Mouse (Mus musculus) heart, embryonic 10.5 days (tissue): ENCODE data around the gene Igfbp1. TPM values are rescaled to one million over a fixed set of nuclear protein-coding genes. Genes with fewer than 3 reads are reported as not detected.

ENCODE experiments used
- DNase-seq: peaks from one replicate; pipeline ENCODE4 v3.0.0-alpha.2; 2017; ENCODE audit warnings: low spot score
- H3K27ac ChIP-seq: fragments of 300-500 bp; sonication (generic); 2 replicates; pipeline ENCODE4 v1.5.1; 2016; ENCODE audit warnings: mild to moderate bottlenecking
- H3K27me3 ChIP-seq: fragments of 300-500 bp; sonication (generic); 2 replicates; pipeline ENCODE4 v1.6.1; 2016; ENCODE audit warnings: mild to moderate bottlenecking; ENCODE audit not compliant: poor library complexity, insufficient read depth, severe bottlenecking
- H3K36me3 ChIP-seq: fragments of 300-500 bp; sonication (generic); 2 replicates; pipeline ENCODE4 v1.6.1; 2016; ENCODE audit warnings: mild to moderate bottlenecking, moderate library complexity
- H3K4me1 ChIP-seq: fragments of 300-500 bp; sonication (generic); 2 replicates; pipeline ENCODE4 v1.6.1; 2016; ENCODE audit warnings: mild to moderate bottlenecking
- H3K4me3 ChIP-seq: fragments of 300-500 bp; sonication (generic); 2 replicates; pipeline ENCODE4 v1.5.1; 2016; ENCODE audit warnings: mild to moderate bottlenecking, moderate library complexity
- H3K9me3 ChIP-seq: fragments of 300-500 bp; sonication (generic); 2 replicates; pipeline ENCODE4 v1.6.1; 2016; ENCODE audit warnings: mild to moderate bottlenecking, moderate library complexity
- WGBS: fragments of 180-500 bp; shearing (Covaris S2); methylation state at CpG from one replicate; pipeline ENCODE4 v1.1.7; 2016; 5-methylcytosine and 5-hydroxymethylcytosine counted together
- polyA plus RNA-seq: library from polyadenylated mRNA; unstranded; fragments of >200 nt; fragmentation: Nextera tagmentation; extraction: Ambion mirVana; gene quantifications from 2 replicates; pipeline ENCODE4 v1.2.1, GENCODE M21; 2016

The Igfbp1 gene
- polyA plus RNA-seq, 1 experiment from 2014 or later: 4.3 TPM

- Histone ChIP-seq H3K27me3 (peaks cover 8% of the 10 kb centered on the region; the same call in 1 of the 2 replicates), H3K4me1 (no peaks in the 10 kb centered on the region), H3K4me3 (no peak overlapping the region), H3K36me3 (no peaks in the 10 kb centered on the region), H3K27ac (0 out of 2 replicates have a peak overlapping the region, but pooled peaks have one; percentile 25), H3K9me3 (no peaks in the 10 kb centered on the region)
- WGBS: 71% methylated on average over 10 of the region's 10 CpGs
- no peak for DNase-seq
Observed at GRCm38 (mm10) chr11:7198481-7199256, 1.1 kb downstream of the Igfbp1 start.

GRCm38 (mm10) chr11:7199736-7200392 lies 2.3 kb downstream of the Igfbp1 start:
- Histone ChIP-seq H3K27me3 (peaks cover 8% of the 10 kb centered on the region; the same call in 1 of the 2 replicates), H3K4me3 (no peak overlapping the region), H3K4me1 (no peaks in the 10 kb centered on the region), H3K9me3 (no peaks in the 10 kb centered on the region), H3K36me3 (no peaks in the 10 kb centered on the region), H3K27ac (no peak overlapping the region)
- DNase-seq: no peak
- 48% methylated on average over 14 of the region's 14 CpGs for WGBS

GRCm38 (mm10) chr11:7200393-7200783 lies 2.8 kb downstream of the Igfbp1 start:
- Histone ChIP-seq H3K36me3 (no peaks in the 10 kb centered on the region), H3K27me3 (peaks cover 8% of the 10 kb centered on the region; the same call in 1 of the 2 replicates), H3K4me1 (no peaks in the 10 kb centered on the region), H3K4me3 (no peak overlapping the region), H3K27ac (no peak overlapping the region), H3K9me3 (no peaks in the 10 kb centered on the region)
- 73% methylated on average over 9 of the region's 9 CpGs for WGBS
- DNase-seq: no peak

GRCm38 (mm10) chr11:7202206-7202605 lies 4.6 kb downstream of the Igfbp1 start:
- no peak for DNase-seq
- no peak overlapping the region for H3K4me3 ChIP-seq
- H3K4me1 ChIP-seq: no peaks in the 10 kb centered on the region
- H3K27me3 ChIP-seq: peaks cover 8% of the 10 kb centered on the region; the same call in 1 of the 2 replicates
- WGBS: 76% methylated on average over 7 of the region's 7 CpGs
- H3K9me3 ChIP-seq: no peaks in the 10 kb centered on the region
- no peak overlapping the region for H3K27ac ChIP-seq
- H3K36me3 ChIP-seq: no peaks in the 10 kb centered on the region

DNA sequence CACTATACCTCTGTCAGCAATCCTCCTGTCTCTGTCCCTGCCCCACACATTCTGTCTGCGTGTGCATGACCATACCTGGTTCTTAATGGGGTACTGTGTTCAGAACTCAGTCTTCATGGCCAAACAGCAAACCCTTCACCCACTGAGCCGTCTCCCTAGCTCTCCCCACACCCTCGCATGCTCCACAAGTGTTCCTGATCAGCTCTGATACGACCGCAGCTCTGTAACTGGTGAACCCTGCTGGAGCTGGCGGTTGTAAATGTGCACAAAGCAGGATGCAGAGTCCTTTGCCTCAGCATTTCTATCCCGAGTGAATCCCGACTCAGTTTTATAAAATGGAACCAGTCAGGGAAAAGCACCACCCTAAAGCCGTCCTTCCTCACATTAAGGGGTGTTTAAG lies 6.3 kb downstream of the Igfbp1 start:
- Histone ChIP-seq H3K4me3 (no peak overlapping the region), H3K27ac (no peak overlapping the region), H3K9me3 (no peaks in the 10 kb centered on the region), H3K36me3 (peaks cover 5% of the 10 kb centered on the region; the same call in 1 of the 2 replicates), H3K27me3 (no peaks in the 10 kb centered on the region), H3K4me1 (no peaks in the 10 kb centered on the region)
- 84% methylated on average over 9 of the region's 9 CpGs for WGBS
- no peak for DNase-seq

DNA sequence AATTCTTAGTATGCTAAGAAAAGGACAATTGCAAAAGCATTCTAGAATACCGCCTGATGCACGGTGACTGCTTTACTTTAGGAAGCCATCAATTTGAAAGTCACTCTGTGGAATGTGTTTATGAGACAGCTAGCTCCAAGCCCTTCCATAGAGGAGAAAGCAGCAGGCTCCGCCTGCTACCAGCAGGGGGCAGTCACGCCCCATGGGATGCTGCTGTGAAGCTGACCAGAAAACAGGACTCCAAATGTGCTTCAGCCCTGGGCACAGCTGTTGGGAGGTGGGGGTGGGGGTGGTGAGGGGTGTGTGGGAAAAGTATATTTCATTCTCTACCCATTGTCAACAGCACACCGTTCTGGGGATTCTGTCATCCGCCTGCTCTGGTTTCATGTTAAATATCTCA lies 12.8 kb downstream of the Igfbp1 start:
- no peak overlapping the region for H3K4me3 ChIP-seq
- 26% methylated on average over 6 of the region's 6 CpGs for WGBS
- H3K36me3 ChIP-seq: peaks cover 11% of the 10 kb centered on the region; the same call in 1 of the 2 replicates
- DNase-seq: peak; percentile 87
- H3K9me3 ChIP-seq: no peaks in the 10 kb centered on the region
- peaks cover 39% of the 10 kb centered on the region for H3K27me3 ChIP-seq
- H3K27ac ChIP-seq: no peak overlapping the region
- H3K4me1 ChIP-seq: peaks cover 14% of the 10 kb centered on the region

GRCm38 (mm10) chr11:7211211-7211610 lies 13.6 kb downstream of the Igfbp1 start:
- DNase-seq: no peak
- peaks cover 14% of the 10 kb centered on the region for H3K4me1 ChIP-seq
- peaks cover 39% of the 10 kb centered on the region for H3K27me3 ChIP-seq
- H3K36me3 ChIP-seq: peaks cover 11% of the 10 kb centered on the region; the same call in 1 of the 2 replicates
- no peaks in the 10 kb centered on the region for H3K9me3 ChIP-seq
- 32% methylated on average over 9 of the region's 9 CpGs for WGBS
- no peak overlapping the region for H3K27ac ChIP-seq
- no peak overlapping the region for H3K4me3 ChIP-seq

- peak overlapping the region; percentile 78 for H3K4me3 ChIP-seq
- peaks cover 14% of the 10 kb centered on the region for H3K4me1 ChIP-seq
- H3K9me3 ChIP-seq: no peaks in the 10 kb centered on the region
- H3K27ac ChIP-seq: no peak overlapping the region
- peaks cover 11% of the 10 kb centered on the region; the same call in 1 of the 2 replicates for H3K36me3 ChIP-seq
- H3K27me3 ChIP-seq: peaks cover 39% of the 10 kb centered on the region
- 21% methylated on average over 17 of the region's 17 CpGs for WGBS
- no peak for DNase-seq
Observed at GRCm38 (mm10) chr11:7212126-7212798, 14.7 kb downstream of the Igfbp1 start.

DNA sequence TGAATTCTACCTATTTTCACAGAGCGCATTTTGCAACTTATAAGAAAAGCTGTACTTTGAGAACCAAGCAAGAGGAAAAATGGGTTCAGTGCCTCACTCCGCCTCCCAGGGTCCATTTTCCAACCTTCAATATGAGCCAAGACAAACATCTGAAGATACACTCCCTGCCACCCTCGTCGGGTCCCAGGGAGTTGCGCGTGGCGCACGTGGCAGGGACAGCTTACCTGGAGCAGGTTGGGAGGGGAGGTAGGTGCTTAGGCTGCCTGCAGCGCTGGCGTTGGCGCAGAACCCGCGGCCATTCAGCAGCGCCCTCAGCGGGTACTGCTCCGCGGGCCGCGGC lies 15.5 kb downstream of the Igfbp1 start:
- H3K4me1 ChIP-seq: peaks cover 14% of the 10 kb centered on the region
- WGBS: 1% methylated on average over 19 of the region's 19 CpGs
- peak overlapping the region; percentile 78 for H3K4me3 ChIP-seq
- no peak for DNase-seq
- no peaks in the 10 kb centered on the region for H3K9me3 ChIP-seq
- peak overlapping the region; percentile 74 for H3K27ac ChIP-seq
- H3K36me3 ChIP-seq: peaks cover 11% of the 10 kb centered on the region; the same call in 1 of the 2 replicates
- H3K27me3 ChIP-seq: peaks cover 39% of the 10 kb centered on the region

GRCm38 (mm10) chr11:7213501-7214341 lies 16.1 kb downstream of the Igfbp1 start, which contains the start of gene Igfbp3:
Igfbp3 (minus strand) TSS chr11:7213923.
- Histone ChIP-seq H3K36me3 (peaks cover 8% of the 10 kb centered on the region; the same call in 1 of the 2 replicates), H3K4me3 (peak within 1 kb of the TSS; percentile 78), H3K27ac (peak within 1 kb of the TSS; percentile 74), H3K4me1 (peaks cover 14% of the 10 kb centered on the region), H3K27me3 (peaks cover 39% of the 10 kb centered on the region), H3K9me3 (no peaks in the 10 kb centered on the region)
- 1% methylated on average over 99 of the region's 104 CpGs for WGBS
- DNase-seq: no peak

GRCm38 (mm10) chr11:7214342-7214660 lies 16.7 kb downstream of the Igfbp1 start:
- WGBS: 1% methylated on average over 12 of the region's 12 CpGs
- Histone ChIP-seq H3K9me3 (no peaks in the 10 kb centered on the region), H3K27ac (no peak overlapping the region), H3K4me3 (peak overlapping the region; percentile 78), H3K27me3 (peaks cover 39% of the 10 kb centered on the region), H3K36me3 (0 out of 2 replicates have a peak, but pooled peaks cover 4% of the 10 kb centered on the region), H3K4me1 (peaks cover 14% of the 10 kb centered on the region)
- DNase-seq: no peak

DNA sequence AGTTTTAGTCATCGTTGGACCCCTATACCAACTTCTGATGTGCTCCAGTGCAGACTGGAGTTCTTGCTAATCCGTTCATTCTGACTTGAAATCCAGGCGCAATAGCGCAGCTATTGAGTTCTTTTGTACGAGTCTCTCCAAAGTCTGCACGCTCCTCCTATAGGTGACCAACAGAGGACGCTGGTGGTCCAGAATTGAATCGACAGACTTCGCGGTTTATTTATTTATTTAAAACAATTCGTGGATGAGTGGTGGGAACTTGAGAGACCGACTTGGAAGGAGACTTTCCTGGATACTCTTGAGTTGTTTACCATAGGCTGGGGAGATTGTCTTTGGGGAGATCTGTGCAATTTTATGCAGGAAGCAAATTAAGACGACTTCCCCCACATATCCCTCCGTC lies 17.2 kb downstream of the Igfbp1 start:
- no peak overlapping the region for H3K27ac ChIP-seq
- peak overlapping the region; percentile 78 for H3K4me3 ChIP-seq
- no peaks in the 10 kb centered on the region for H3K9me3 ChIP-seq
- 0 out of 2 replicates have a peak, but pooled peaks cover under 1% of the 10 kb centered on the region for H3K36me3 ChIP-seq
- DNase-seq: no peak
- H3K27me3 ChIP-seq: peaks cover 39% of the 10 kb centered on the region
- 5% methylated on average over 14 of the region's 14 CpGs for WGBS
- H3K4me1 ChIP-seq: peaks cover 14% of the 10 kb centered on the region
